Mouse (Mus musculus): Measurements from ENCODE around the gene Olfr906. TPM values are rescaled to one million over a fixed set of nuclear protein-coding genes. Genes with fewer than 3 reads are reported as not detected.

Gene Olfr906
- polyA plus RNA-seq (2014; fragmentation: Nextera tagmentation; extraction: Ambion mirVana) = not detected in 2 replicates

GRCm38 (mm10) chr9:38486785-38487184 lies at the start of gene Olfr906:
Gene Olfr906 (plus strand): TSS chr9:38487085.
- no peak for DNase-seq (ENCODE audit: low spot score, missing footprints)
- H3K27ac ChIP-seq (ENCODE audit: low read depth, low read length) = no peak within 1 kb of the TSS
- no peak within 1 kb of the TSS for H3K4me2 ChIP-seq
- no peak within 1 kb of the TSS for H3K4me3 ChIP-seq (ENCODE audit: low read depth, low read length)
- H3K9ac ChIP-seq (ENCODE audit: low read length) = no peak within 1 kb of the TSS
- no peak for ATAC-seq (ENCODE audit: low FRiP score)
- H3K4me1 ChIP-seq (ENCODE audit: control insufficient read depth, insufficient read depth, low read length) = no peaks in the 10 kb centered on the region
- no peaks in the 10 kb centered on the region for H3K9me3 ChIP-seq (ENCODE audit: control insufficient read depth, low read length)
- 94% methylated on average over 3 of the region's 3 CpGs for WGBS
- no peaks in the 10 kb centered on the region for H3K36me3 ChIP-seq (ENCODE audit: control insufficient read depth, insufficient read depth, low read length)
- no peaks in the 10 kb centered on the region for H3K27me3 ChIP-seq (ENCODE audit: control insufficient read depth, insufficient read depth, low read length)

GRCm38 (mm10) chr9:38447352-38447751 lies 39.5 kb upstream of the Olfr906 start, which contains the start of gene Olfr902:
Gene Olfr902 (plus strand): TSS chr9:38447652.
- DNase-seq (ENCODE audit: low spot score, missing footprints) = no peak
- Histone ChIP-seq H3K4me1 (ENCODE audit: control insufficient read depth, insufficient read depth, low read length) (no peaks in the 10 kb centered on the region), H3K4me3 (ENCODE audit: low read depth, low read length) (no peak within 1 kb of the TSS), H3K4me2 (no peak within 1 kb of the TSS), H3K27me3 (ENCODE audit: control insufficient read depth, insufficient read depth, low read length) (no peaks in the 10 kb centered on the region), H3K36me3 (ENCODE audit: control insufficient read depth, insufficient read depth, low read length) (no peaks in the 10 kb centered on the region), H3K9ac (ENCODE audit: low read length) (no peak within 1 kb of the TSS), H3K9me3 (ENCODE audit: control insufficient read depth, low read length) (no peaks in the 10 kb centered on the region), H3K27ac (ENCODE audit: low read depth, low read length) (no peak within 1 kb of the TSS)
- WGBS = 91% methylated on average over 5 of the region's 5 CpGs
- no peak for ATAC-seq (ENCODE audit: low FRiP score)

- Histone ChIP-seq H3K4me1 (ENCODE audit: control insufficient read depth, insufficient read depth, low read length) (no peaks in the 10 kb centered on the region), H3K4me2 (no peak within 1 kb of the TSS), H3K36me3 (ENCODE audit: control insufficient read depth, insufficient read depth, low read length) (no peaks in the 10 kb centered on the region), H3K27me3 (ENCODE audit: control insufficient read depth, insufficient read depth, low read length) (no peaks in the 10 kb centered on the region), H3K27ac (ENCODE audit: low read depth, low read length) (no peak within 1 kb of the TSS), H3K4me3 (ENCODE audit: low read depth, low read length) (no peak within 1 kb of the TSS), H3K9me3 (ENCODE audit: control insufficient read depth, low read length) (no peaks in the 10 kb centered on the region), H3K9ac (ENCODE audit: low read length) (no peak within 1 kb of the TSS)
- DNase-seq (ENCODE audit: low spot score, missing footprints) (no peak), ATAC-seq (ENCODE audit: low FRiP score) (no peak)
These were observed 24.0 kb upstream of the Olfr906 start, which contains the start of gene Olfr904 for GRCm38 (mm10) chr9:38462844-38463243. Gene Olfr904 (plus strand): TSS chr9:38463144.

GRCm38 (mm10) chr9:38470807-38471206 lies 16.1 kb upstream of the Olfr906 start, which contains the start of gene Olfr905:
Gene Olfr905 (plus strand): TSS chr9:38471107.
- Histone ChIP-seq H3K9me3 (ENCODE audit: control insufficient read depth, low read length) (no peaks in the 10 kb centered on the region), H3K27ac (ENCODE audit: low read depth, low read length) (no peak within 1 kb of the TSS), H3K9ac (ENCODE audit: low read length) (no peak within 1 kb of the TSS), H3K4me3 (ENCODE audit: low read depth, low read length) (no peak within 1 kb of the TSS), H3K27me3 (ENCODE audit: control insufficient read depth, insufficient read depth, low read length) (no peaks in the 10 kb centered on the region), H3K4me2 (no peak within 1 kb of the TSS), H3K4me1 (ENCODE audit: control insufficient read depth, insufficient read depth, low read length) (no peaks in the 10 kb centered on the region), H3K36me3 (ENCODE audit: control insufficient read depth, insufficient read depth, low read length) (no peaks in the 10 kb centered on the region)
- ATAC-seq (ENCODE audit: low FRiP score) (no peak), DNase-seq (ENCODE audit: low spot score, missing footprints) (no peak)

- no peaks in the 10 kb centered on the region for H3K9me3 ChIP-seq (ENCODE audit: control insufficient read depth, low read length)
- H3K27me3 ChIP-seq (ENCODE audit: control insufficient read depth, insufficient read depth, low read length) = no peaks in the 10 kb centered on the region
- no peak within 1 kb of the TSS for H3K4me2 ChIP-seq
- DNase-seq (ENCODE audit: low spot score, missing footprints) (no peak), ATAC-seq (ENCODE audit: low FRiP score) (no peak)
- no peaks in the 10 kb centered on the region for H3K4me1 ChIP-seq (ENCODE audit: control insufficient read depth, insufficient read depth, low read length)
- 84% methylated on average over 2 of the region's 2 CpGs for WGBS
- no peaks in the 10 kb centered on the region for H3K36me3 ChIP-seq (ENCODE audit: control insufficient read depth, insufficient read depth, low read length)
- H3K27ac ChIP-seq (ENCODE audit: low read depth, low read length) = no peak within 1 kb of the TSS
- H3K9ac ChIP-seq (ENCODE audit: low read length) = no peak within 1 kb of the TSS
- no peak within 1 kb of the TSS for H3K4me3 ChIP-seq (ENCODE audit: low read depth, low read length)
These were observed 8.6 kb downstream of the Olfr906 start, which contains the start of gene Olfr907 for GRCm38 (mm10) chr9:38495501-38495900. Gene Olfr907 (plus strand): TSS chr9:38495801.

DNA sequence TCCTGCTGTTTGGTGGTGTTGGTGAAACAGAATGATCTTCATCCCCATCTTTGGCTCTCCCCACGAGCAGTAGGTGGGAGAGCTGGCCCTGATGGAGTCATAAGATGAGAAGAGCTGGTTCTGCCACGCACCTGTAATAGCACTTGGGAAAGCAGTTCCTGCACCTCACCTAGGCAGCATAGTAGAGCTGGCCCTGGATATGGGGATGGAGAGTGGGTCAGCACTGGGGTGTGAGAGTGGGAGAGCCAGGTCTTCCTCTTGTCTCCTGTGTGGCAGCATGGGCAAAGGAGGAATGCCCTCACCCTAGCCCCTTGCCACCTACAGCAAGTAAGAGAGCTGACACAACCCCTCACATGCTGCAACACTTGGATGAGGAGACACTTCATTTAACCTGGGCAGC lies 25.5 kb downstream of the Olfr906 start:
- 66% methylated on average over 2 of the region's 2 CpGs for whole genome bisulfite sequencing
- no peak overlapping the region for H3K9ac ChIP-seq (ENCODE audit: low read length)
- no peaks in the 10 kb centered on the region for H3K36me3 ChIP-seq (ENCODE audit: control insufficient read depth, insufficient read depth, low read length)
- DNase-seq (ENCODE audit: low spot score, missing footprints) (no peak), ATAC-seq (ENCODE audit: low FRiP score) (no peak)
- H3K4me1 ChIP-seq (ENCODE audit: control insufficient read depth, insufficient read depth, low read length) = no peaks in the 10 kb centered on the region
- H3K27me3 ChIP-seq (ENCODE audit: control insufficient read depth, insufficient read depth, low read length) = no peaks in the 10 kb centered on the region
- no peaks in the 10 kb centered on the region for H3K9me3 ChIP-seq (ENCODE audit: control insufficient read depth, low read length)
- H3K4me3 ChIP-seq (ENCODE audit: low read depth, low read length) = no peak overlapping the region
- H3K4me2 ChIP-seq = no peak overlapping the region
- H3K27ac ChIP-seq (ENCODE audit: low read depth, low read length) = no peak overlapping the region

DNA sequence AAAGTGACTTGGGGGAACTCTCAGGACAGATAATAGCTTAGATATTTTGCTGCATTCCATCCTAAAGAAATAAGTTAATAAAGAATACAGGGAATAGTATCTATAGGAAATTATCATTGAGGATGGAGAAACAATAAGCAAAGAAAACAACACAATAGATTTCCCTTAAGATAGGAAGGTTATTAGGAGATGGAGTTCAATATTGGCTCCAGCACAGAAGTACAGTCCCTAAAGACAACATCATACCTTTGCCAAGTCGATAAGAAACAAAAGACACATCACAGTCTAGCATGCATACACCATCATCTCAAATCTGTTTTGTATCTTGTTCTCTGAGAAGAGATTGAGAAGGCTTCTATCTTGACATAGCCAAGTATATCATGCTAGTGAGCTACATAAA lies 34.4 kb downstream of the Olfr906 start, which contains the start of gene Olfr911-ps1:
Gene Olfr911-ps1 (plus strand): TSS at position 301 of the 400 bp plus-strand sequence.
- ATAC-seq (ENCODE audit: low FRiP score) (no peak), DNase-seq (ENCODE audit: low spot score, missing footprints) (no peak)
- H3K36me3 ChIP-seq (ENCODE audit: control insufficient read depth, insufficient read depth, low read length) = no peaks in the 10 kb centered on the region
- H3K27ac ChIP-seq (ENCODE audit: low read depth, low read length) = no peak within 1 kb of the TSS
- H3K4me1 ChIP-seq (ENCODE audit: control insufficient read depth, insufficient read depth, low read length) = no peaks in the 10 kb centered on the region
- no peak within 1 kb of the TSS for H3K9ac ChIP-seq (ENCODE audit: low read length)
- H3K27me3 ChIP-seq (ENCODE audit: control insufficient read depth, insufficient read depth, low read length) = no peaks in the 10 kb centered on the region
- WGBS = 90% methylated on average over 1 of the region's 1 CpGs
- H3K9me3 ChIP-seq (ENCODE audit: control insufficient read depth, low read length) = no peaks in the 10 kb centered on the region
- H3K4me2 ChIP-seq = no peak within 1 kb of the TSS
- no peak within 1 kb of the TSS for H3K4me3 ChIP-seq (ENCODE audit: low read depth, low read length)

DNA sequence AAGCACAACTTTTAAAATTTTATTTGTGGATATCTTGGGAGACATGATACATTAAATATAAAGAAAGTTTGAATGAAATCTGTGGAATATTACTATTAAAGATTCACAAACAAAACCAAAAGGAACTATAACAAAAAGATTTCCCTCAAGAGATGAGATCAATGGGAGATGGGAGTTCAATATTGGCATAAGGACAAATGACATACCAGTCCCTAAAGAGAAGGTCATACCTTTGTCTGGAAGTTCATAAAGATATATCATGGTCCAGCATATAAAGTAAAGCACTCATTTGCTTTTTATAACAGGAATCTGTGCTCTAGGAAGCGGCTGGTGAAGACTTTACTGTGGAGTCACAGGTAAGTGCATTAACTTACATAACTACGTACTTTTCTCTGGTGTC lies 50.7 kb downstream of the Olfr906 start, which contains the start of gene Olfr910:
Gene Olfr910 (plus strand): TSS at position 301 of the 400 bp plus-strand sequence.
- H3K36me3 ChIP-seq (ENCODE audit: control insufficient read depth, insufficient read depth, low read length) = no peaks in the 10 kb centered on the region
- H3K27ac ChIP-seq (ENCODE audit: low read depth, low read length) = no peak within 1 kb of the TSS
- H3K4me1 ChIP-seq (ENCODE audit: control insufficient read depth, insufficient read depth, low read length) = no peaks in the 10 kb centered on the region
- H3K9me3 ChIP-seq (ENCODE audit: control insufficient read depth, low read length) = no peaks in the 10 kb centered on the region
- H3K9ac ChIP-seq (ENCODE audit: low read length) = no peak within 1 kb of the TSS
- ATAC-seq (ENCODE audit: low FRiP score) (no peak), DNase-seq (ENCODE audit: low spot score, missing footprints) (no peak)
- 92% methylated on average over 2 of the region's 2 CpGs for WGBS
- no peak within 1 kb of the TSS for H3K4me2 ChIP-seq
- H3K4me3 ChIP-seq (ENCODE audit: low read depth, low read length) = no peak within 1 kb of the TSS
- no peaks in the 10 kb centered on the region for H3K27me3 ChIP-seq (ENCODE audit: control insufficient read depth, insufficient read depth, low read length)

All from midbrain, embryonic 11.5 days (tissue).